ENCODE assay signal across 23 mouse cellular contexts in the genomic region with DNA sequence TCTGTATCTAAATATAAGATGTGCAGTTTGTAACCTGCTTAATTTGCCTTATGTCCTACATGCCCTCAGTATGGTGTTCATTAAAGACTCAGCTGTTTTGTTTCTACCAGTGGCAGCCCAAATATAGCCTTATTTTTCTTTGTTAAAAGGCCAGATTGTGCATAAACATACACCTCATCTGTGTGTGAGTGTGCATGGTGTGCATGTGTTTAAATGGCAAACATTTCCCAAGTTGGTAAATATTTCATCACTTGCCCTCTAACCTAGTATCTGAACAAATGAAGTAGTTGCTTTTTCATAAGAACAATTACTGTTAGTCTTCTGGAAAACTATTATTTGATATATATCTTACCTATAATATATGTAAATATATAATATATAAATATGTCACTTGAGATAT.
DNase-seq lines count a peak whose midpoint lies in the region; ATAC-seq and TF ChIP-seq lines count a peak whose summit lies in the region.
"Had no signal": no experiment of that assay in that cellular context is flagged by ENCODE, and none has a peak within 500 bp of the region (broad histone marks: within the 10 kb centered on the region; RNA-seq: fewer than 3 reads in every experiment).

No protein-coding gene starts in this region.

- no peak overlapping the region for H3K4me2 ChIP-seq in liver, embryonic 11.5 days
- H3K4me2 ChIP-seq in liver, embryonic 16.5 days (ENCODE audit: low read depth, low read length), result no peak overlapping the region
- no peak overlapping the region for H3K4me2 ChIP-seq in liver, embryonic 12.5 days
- H3K4me2 ChIP-seq in liver, postnatal 0 days (ENCODE audit: low read depth, low read length), result no peak overlapping the region
- no peak overlapping the region for H3K4me2 ChIP-seq in hindbrain, embryonic 14.5 days (replicated peaks)
- H3K4me2 ChIP-seq: embryonic facial prominence, embryonic 13.5 days; embryonic facial prominence, embryonic 15.5 days; forebrain, embryonic 12.5 days had no signal

- TF ChIP-seq CTCF in liver, adult 2 months (IDR thresholded peaks at IDR 0.05; ENCODE audit: low read depth, low read length), result no peak
- TF ChIP-seq CTCF in liver, postnatal 0 days (IDR thresholded peaks at IDR 0.05; ENCODE audit: low read depth), result no peak

- no peaks in the 10 kb centered on the region; the same call in 1 of the 2 replicates for H3K4me1 ChIP-seq in liver, adult 2 months (ENCODE audit: control insufficient read depth, insufficient read depth, low read length)
- H3K4me1 ChIP-seq in liver, embryonic 11.5 days (replicated peaks; ENCODE audit: control insufficient read depth, insufficient read depth, low read length), result no peaks in the 10 kb centered on the region
- no peaks in the 10 kb centered on the region for H3K4me1 ChIP-seq in liver, embryonic 16.5 days (ENCODE audit: control insufficient read depth, low read depth, low read length)
- no peaks in the 10 kb centered on the region for H3K4me1 ChIP-seq in liver, embryonic 12.5 days
- no peaks in the 10 kb centered on the region for H3K4me1 ChIP-seq in liver, postnatal 0 days (ENCODE audit: insufficient read depth)
- no peaks in the 10 kb centered on the region for H3K4me1 ChIP-seq in hindbrain, embryonic 14.5 days (replicated peaks; ENCODE audit: control insufficient read depth, insufficient read depth, low read length)
- H3K4me1 ChIP-seq: embryonic facial prominence, embryonic 13.5 days; embryonic facial prominence, embryonic 15.5 days; forebrain, embryonic 10.5 days; forebrain, embryonic 12.5 days had no signal

- H3K36me3 ChIP-seq in liver, adult 2 months (ENCODE audit: control insufficient read depth, insufficient read depth, low read length), result no peaks in the 10 kb centered on the region
- no peaks in the 10 kb centered on the region for H3K36me3 ChIP-seq in liver, embryonic 11.5 days (ENCODE audit: control insufficient read depth, insufficient read depth, low read length)
- H3K36me3 ChIP-seq in liver, embryonic 16.5 days (ENCODE audit: control insufficient read depth, insufficient read depth), result no peaks in the 10 kb centered on the region
- no peaks in the 10 kb centered on the region for H3K36me3 ChIP-seq in liver, embryonic 12.5 days
- H3K36me3 ChIP-seq in liver, postnatal 0 days (replicated peaks; ENCODE audit: insufficient read depth, low read length), result no peaks in the 10 kb centered on the region
- no peaks in the 10 kb centered on the region for H3K36me3 ChIP-seq in hindbrain, embryonic 14.5 days (replicated peaks; ENCODE audit: control insufficient read depth, insufficient read depth)
- H3K36me3 ChIP-seq: embryonic facial prominence, embryonic 13.5 days; embryonic facial prominence, embryonic 15.5 days; forebrain, embryonic 10.5 days; forebrain, embryonic 12.5 days had no signal

- no peak for TF ChIP-seq EP300 in liver, postnatal 0 days (IDR thresholded peaks at IDR 0.05; ENCODE audit: low read depth)

- no peak for TF ChIP-seq POLR2A in liver, adult 2 months (IDR thresholded peaks at IDR 0.05; ENCODE audit: extremely low read depth, insufficient read depth, low read length)

- no peaks in the 10 kb centered on the region for H3K79me2 ChIP-seq in liver, adult 2 months (ENCODE audit: control insufficient read depth, insufficient read depth, low read length)

- peak; percentile 95 for DNase-seq in liver, adult 2 months (ENCODE audit: extremely low read depth, low read depth, low spot score)
- DNase-seq in liver, embryonic 11.5 days (ENCODE audit: low spot score), result no peak
- peak; percentile 10 for DNase-seq in adipocyte (ENCODE audit: low spot score)
- DNase-seq in liver, postnatal 0 days, result no peak
- no peak for DNase-seq in hindbrain, embryonic 14.5 days (ENCODE audit: low spot score)
- DNase-seq: adrenal gland, adult 8-10 months; adrenal gland, postnatal 14 days; adrenal gland, postnatal 36 days; cerebellum, adult 11-12 months; cerebellum, adult 2 months; cerebellum, adult 9-10 months; cerebellum, postnatal 14 days; cerebellum, postnatal 36 days; embryo, embryonic 11 days had no signal

- H3K27me3 ChIP-seq in liver, adult 2 months (ENCODE audit: control insufficient read depth, insufficient read depth, low read length), result no peaks in the 10 kb centered on the region
- H3K27me3 ChIP-seq in liver, embryonic 11.5 days (replicated peaks; ENCODE audit: control insufficient read depth, insufficient read depth, low read length), result no peaks in the 10 kb centered on the region
- H3K27me3 ChIP-seq in liver, embryonic 16.5 days (ENCODE audit: control insufficient read depth, insufficient read depth, low read depth, low read length), result no peaks in the 10 kb centered on the region
- H3K27me3 ChIP-seq in liver, embryonic 12.5 days (replicated peaks), result no peaks in the 10 kb centered on the region
- H3K27me3 ChIP-seq in liver, postnatal 0 days (ENCODE audit: insufficient read depth, low read length), result no peaks in the 10 kb centered on the region
- no peaks in the 10 kb centered on the region for H3K27me3 ChIP-seq in hindbrain, embryonic 14.5 days (ENCODE audit: control insufficient read depth, insufficient read depth, low read length)
- H3K27me3 ChIP-seq: embryonic facial prominence, embryonic 13.5 days; embryonic facial prominence, embryonic 15.5 days; forebrain, embryonic 12.5 days had no signal

- H3K27ac ChIP-seq in liver, adult 2 months (replicated peaks; ENCODE audit: insufficient read depth, low read depth, low read length), result no peak overlapping the region; the same call in 1 of the 2 replicates
- H3K27ac ChIP-seq in liver, embryonic 11.5 days (ENCODE audit: low read depth, low read length), result no peak overlapping the region
- no peak overlapping the region for H3K27ac ChIP-seq in liver, embryonic 16.5 days (ENCODE audit: low read length)
- no peak overlapping the region for H3K27ac ChIP-seq in liver, embryonic 12.5 days
- peak overlapping the region; percentile 79 for H3K27ac ChIP-seq in liver, postnatal 0 days (ENCODE audit: low read depth)
- H3K27ac ChIP-seq in hindbrain, embryonic 14.5 days, result no peak overlapping the region
- H3K27ac ChIP-seq: embryonic facial prominence, embryonic 13.5 days; embryonic facial prominence, embryonic 15.5 days; forebrain, embryonic 10.5 days; forebrain, embryonic 12.5 days had no signal

- no peak overlapping the region for H3K4me3 ChIP-seq in liver, adult 2 months (ENCODE audit: insufficient read depth, low read depth, low read length)
- H3K4me3 ChIP-seq in liver, embryonic 11.5 days (ENCODE audit: low read depth, low read length), result no peak overlapping the region
- H3K4me3 ChIP-seq in liver, embryonic 16.5 days (ENCODE audit: low read depth, low read length), result no peak overlapping the region
- no peak overlapping the region for H3K4me3 ChIP-seq in liver, embryonic 12.5 days
- no peak overlapping the region for H3K4me3 ChIP-seq in liver, postnatal 0 days (ENCODE audit: low read depth, low read length)
- no peak overlapping the region for H3K4me3 ChIP-seq in hindbrain, embryonic 14.5 days (replicated peaks; ENCODE audit: low read length)
- H3K4me3 ChIP-seq: embryonic facial prominence, embryonic 13.5 days; embryonic facial prominence, embryonic 15.5 days; erythroblast, embryonic 14.5 days; forebrain, embryonic 10.5 days; forebrain, embryonic 12.5 days had no signal

- ATAC-seq in liver, embryonic 11.5 days (replicated peaks; ENCODE audit: low FRiP score), result no peak
- ATAC-seq in liver, embryonic 16.5 days (ENCODE audit: low read depth), result peak; percentile 75
- no peak for ATAC-seq in liver, embryonic 12.5 days
- peak; percentile 90 for ATAC-seq in liver, postnatal 0 days
- no peak for ATAC-seq in hindbrain, embryonic 14.5 days (ENCODE audit: low FRiP score)
- ATAC-seq: forebrain, embryonic 14.5 days; forebrain, embryonic 16.5 days had no signal

- H3K9ac ChIP-seq in liver, adult 2 months (ENCODE audit: low read depth, low read length), result no peak overlapping the region
- H3K9ac ChIP-seq in liver, embryonic 11.5 days (ENCODE audit: low read depth, low read length), result no peak overlapping the region
- H3K9ac ChIP-seq in liver, embryonic 16.5 days (ENCODE audit: low read depth, low read length), result no peak overlapping the region
- no peak overlapping the region for H3K9ac ChIP-seq in liver, embryonic 12.5 days
- no peak overlapping the region for H3K9ac ChIP-seq in liver, postnatal 0 days (replicated peaks)
- H3K9ac ChIP-seq in hindbrain, embryonic 14.5 days, result no peak overlapping the region
- H3K9ac ChIP-seq: embryonic facial prominence, embryonic 13.5 days; embryonic facial prominence, embryonic 15.5 days; forebrain, embryonic 12.5 days had no signal

- no peaks in the 10 kb centered on the region for H3K9me3 ChIP-seq in liver, embryonic 11.5 days (ENCODE audit: control insufficient read depth, low read length)
- no peaks in the 10 kb centered on the region for H3K9me3 ChIP-seq in liver, embryonic 16.5 days (replicated peaks; ENCODE audit: control insufficient read depth, low read length)
- H3K9me3 ChIP-seq in liver, embryonic 12.5 days (replicated peaks), result no peaks in the 10 kb centered on the region
- no peaks in the 10 kb centered on the region for H3K9me3 ChIP-seq in liver, postnatal 0 days (ENCODE audit: low read length)
- H3K9me3 ChIP-seq in hindbrain, embryonic 14.5 days (ENCODE audit: control insufficient read depth, low read length), result no peaks in the 10 kb centered on the region
- H3K9me3 ChIP-seq: embryonic facial prominence, embryonic 13.5 days; embryonic facial prominence, embryonic 15.5 days; forebrain, embryonic 10.5 days; forebrain, embryonic 12.5 days had no signal

Comparison
In these comparisons a context has a peak if more than half of its experiments do, and no peak if none do; other contexts are left out.
1. DNase-seq: peak in liver, adult 2 months (single experiment) and adipocyte (single experiment); none in liver, embryonic 11.5 days (single experiment), liver, postnatal 0 days (single experiment) and hindbrain, embryonic 14.5 days (single experiment).
2. ATAC-seq: peak in liver, embryonic 16.5 days (single experiment) and liver, postnatal 0 days (single experiment); none in liver, embryonic 11.5 days (single experiment), liver, embryonic 12.5 days (single experiment) and hindbrain, embryonic 14.5 days (single experiment).